ENCODE assay signal across 8 mouse cellular contexts in the genomic region with DNA sequence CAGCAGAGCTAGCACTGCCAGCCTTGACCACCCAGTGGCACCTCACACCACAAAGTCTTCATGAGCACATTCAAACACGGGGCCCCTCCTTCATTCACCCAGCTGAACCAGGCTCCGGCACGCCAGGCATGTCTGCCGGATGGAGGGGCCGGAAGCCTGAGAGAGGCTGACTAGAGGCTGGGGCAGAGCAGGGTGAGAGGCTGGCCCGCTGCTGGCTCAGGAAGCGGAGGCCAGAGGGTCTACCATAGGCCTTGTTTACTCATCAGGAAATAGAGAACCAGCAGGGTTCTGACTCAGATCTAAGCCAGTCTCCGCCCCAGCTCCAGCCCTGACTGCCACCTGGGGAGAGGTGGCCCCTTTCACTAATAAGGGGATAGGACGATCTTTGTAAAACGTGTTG. TPM values are rescaled to one million over a fixed set of nuclear protein-coding genes. Genes with fewer than 3 reads are reported as not detected.
DNase-seq lines count a peak whose midpoint lies in the region; ATAC-seq and TF ChIP-seq lines count a peak whose summit lies in the region.

No protein-coding gene starts in this region.

- H3K4me3 ChIP-seq in heart, embryonic 16.5 days (ENCODE audit: low read length), result peak overlapping the region; percentile 22
- peak overlapping the region; percentile 10; the same call in 1 of the 2 replicates for H3K4me3 ChIP-seq in kidney, postnatal 0 days (replicated peaks; ENCODE audit: low read depth, low read length)
- H3K4me3 ChIP-seq in stomach, embryonic 14.5 days (ENCODE audit: low read depth, low read length), result no peak overlapping the region

- peaks cover 30% of the 10 kb centered on the region for H3K4me1 ChIP-seq in heart, embryonic 16.5 days (ENCODE audit: control insufficient read depth, insufficient read depth, low read length)
- peaks cover 48% of the 10 kb centered on the region for H3K4me1 ChIP-seq in kidney, postnatal 0 days (replicated peaks; ENCODE audit: insufficient read depth, low read length)
- peaks cover 41% of the 10 kb centered on the region for H3K4me1 ChIP-seq in stomach, embryonic 14.5 days (ENCODE audit: control insufficient read depth, insufficient read depth, low read length)

- no peaks in the 10 kb centered on the region for H3K36me3 ChIP-seq in heart, embryonic 16.5 days (ENCODE audit: control insufficient read depth, insufficient read depth)
- H3K36me3 ChIP-seq in kidney, postnatal 0 days (ENCODE audit: insufficient read depth, low read length), result no peaks in the 10 kb centered on the region
- no peaks in the 10 kb centered on the region for H3K36me3 ChIP-seq in stomach, embryonic 14.5 days (ENCODE audit: control insufficient read depth, insufficient read depth, low read length)

- 25% methylated on average over 10 of the region's 10 CpGs for WGBS in heart, embryonic 16.5 days
- 31% methylated on average over 10 of the region's 10 CpGs for whole genome bisulfite sequencing in kidney, postnatal 0 days
- WGBS in stomach, embryonic 14.5 days, result 19% methylated on average over 10 of the region's 10 CpGs

- no peaks in the 10 kb centered on the region for H3K9me3 ChIP-seq in heart, embryonic 16.5 days (replicated peaks; ENCODE audit: control insufficient read depth, low read length)
- no peaks in the 10 kb centered on the region for H3K9me3 ChIP-seq in kidney, postnatal 0 days (replicated peaks; ENCODE audit: low read length)
- no peaks in the 10 kb centered on the region for H3K9me3 ChIP-seq in stomach, embryonic 14.5 days (ENCODE audit: control insufficient read depth, low read depth, low read length)

- peak; percentile 83 for ATAC-seq in common myeloid progenitor, adult 5-6 weeks (replicated peaks; ENCODE audit: low read depth, poor library complexity, severe bottlenecking)
- ATAC-seq in heart, embryonic 16.5 days (replicated peaks; ENCODE audit: extremely low read depth, insufficient read depth, low FRiP score), result 0 out of 2 replicates have a peak, but pooled peaks have one; percentile 15
- no peak for ATAC-seq in kidney, postnatal 0 days (replicated peaks; ENCODE audit: low FRiP score, low read depth)
- ATAC-seq in stomach, embryonic 14.5 days (ENCODE audit: insufficient number of reproducible peaks, insufficient read depth, low FRiP score, low read depth), result no peak; the same call in 1 of the 2 replicates

- H3K4me2 ChIP-seq in heart, embryonic 16.5 days (ENCODE audit: low read depth, low read length), result peak overlapping the region; percentile 50
- peak overlapping the region; percentile 41 for H3K4me2 ChIP-seq in kidney, postnatal 0 days (ENCODE audit: low read length)
- peak overlapping the region; percentile 37 for H3K4me2 ChIP-seq in stomach, embryonic 14.5 days (replicated peaks; ENCODE audit: low read depth, low read length)

- H3K9ac ChIP-seq in heart, embryonic 16.5 days (ENCODE audit: low read length), result peak overlapping the region; percentile 47
- 0 out of 2 replicates have a peak overlapping the region, but pooled peaks have one; percentile 15 for H3K9ac ChIP-seq in kidney, postnatal 0 days (ENCODE audit: low read depth, low read length)
- no peak overlapping the region for H3K9ac ChIP-seq in stomach, embryonic 14.5 days (replicated peaks; ENCODE audit: low read depth, low read length)

- peak overlapping the region; percentile 87 for H3K27ac ChIP-seq in heart, embryonic 16.5 days (ENCODE audit: low read length)
- peak overlapping the region; percentile 86 for H3K27ac ChIP-seq in kidney, postnatal 0 days
- H3K27ac ChIP-seq in stomach, embryonic 14.5 days (ENCODE audit: low read length), result peak overlapping the region; percentile 95

- DNase-seq in CD4-positive, CD25-positive, alpha-beta regulatory T cell, adult 2 months (ENCODE audit: low read depth, low spot score), result peak; percentile 83
- DNase-seq in kidney, postnatal 0 days (ENCODE audit: low spot score), result peak; percentile 72
- DNase-seq in lung, postnatal 36 days, result peak; percentile 76
- no peak for DNase-seq in cerebellum, postnatal 4 days (ENCODE audit: low spot score in 2 of 2)
- no peak for DNase-seq in cerebellum, postnatal 25 days

- TF ChIP-seq CTCF in kidney, postnatal 0 days (IDR thresholded peaks at IDR 0.05; ENCODE audit: low read depth), result no peak

- no peaks in the 10 kb centered on the region for H3K27me3 ChIP-seq in heart, embryonic 16.5 days (ENCODE audit: control insufficient read depth, insufficient read depth, low read length)
- no peaks in the 10 kb centered on the region for H3K27me3 ChIP-seq in kidney, postnatal 0 days (ENCODE audit: insufficient read depth, low read length)
- no peaks in the 10 kb centered on the region for H3K27me3 ChIP-seq in stomach, embryonic 14.5 days (ENCODE audit: control insufficient read depth, insufficient read depth, low read length)

RNA-seq across cellular contexts. Expression of gene Lrrc71, which starts 16.7 kb away (rescaled TPM):
- total RNA-seq in common myeloid progenitor, adult 5-6 weeks (2017), result 0.23 TPM in 1 of 2 replicates, not detected in the other
- 0.71 and 0.87 TPM in 2 replicates for polyA plus RNA-seq in heart, embryonic 16.5 days (2015; fragmentation: Nextera tagmentation; extraction: Ambion mirVana)
- polyA plus RNA-seq in kidney, postnatal 0 days (2015; fragmentation: Nextera tagmentation; extraction: Ambion mirVana), result 0.37 and 0.45 TPM in 2 replicates
- 0.69 and 1.2 TPM in 2 replicates for polyA plus RNA-seq in stomach, embryonic 14.5 days (2014; fragmentation: Nextera tagmentation; extraction: Ambion mirVana)

RNA-seq across cellular contexts. Expression of gene Ntrk1, which starts 29.9 kb away (rescaled TPM):
- total RNA-seq in common myeloid progenitor, adult 5-6 weeks (2017), result not detected in 2 replicates
- polyA plus RNA-seq in heart, embryonic 16.5 days (2015; fragmentation: Nextera tagmentation; extraction: Ambion mirVana), result 0.39 and 0.44 TPM in 2 replicates
- polyA plus RNA-seq in kidney, postnatal 0 days (2015; fragmentation: Nextera tagmentation; extraction: Ambion mirVana), result 2.1 and 2.3 TPM in 2 replicates
- 0.88 and 0.97 TPM in 2 replicates for polyA plus RNA-seq in stomach, embryonic 14.5 days (2014; fragmentation: Nextera tagmentation; extraction: Ambion mirVana)

RNA-seq across cellular contexts. Expression of gene Insrr, which starts 31.7 kb away (rescaled TPM):
- not detected in 2 replicates for total RNA-seq in common myeloid progenitor, adult 5-6 weeks (2017)
- polyA plus RNA-seq in heart, embryonic 16.5 days (2015; fragmentation: Nextera tagmentation; extraction: Ambion mirVana), result not detected in 2 replicates
- 1.9 and 2.3 TPM in 2 replicates for polyA plus RNA-seq in kidney, postnatal 0 days (2015; fragmentation: Nextera tagmentation; extraction: Ambion mirVana)
- 0.20 and 0.55 TPM in 2 replicates for polyA plus RNA-seq in stomach, embryonic 14.5 days (2014; fragmentation: Nextera tagmentation; extraction: Ambion mirVana)

RNA-seq across cellular contexts. Expression of gene Pear1, which starts 59.0 kb away (rescaled TPM):
- 6.8 and 9.6 TPM in 2 replicates for total RNA-seq in common myeloid progenitor, adult 5-6 weeks (2017)
- 19.4 and 21.5 TPM in 2 replicates for polyA plus RNA-seq in heart, embryonic 16.5 days (2015; fragmentation: Nextera tagmentation; extraction: Ambion mirVana)
- polyA plus RNA-seq in kidney, postnatal 0 days (2015; fragmentation: Nextera tagmentation; extraction: Ambion mirVana), result 31.6 and 35.4 TPM in 2 replicates
- polyA plus RNA-seq in stomach, embryonic 14.5 days (2014; fragmentation: Nextera tagmentation; extraction: Ambion mirVana), result 25.4 and 28.3 TPM in 2 replicates

Comparison
In these comparisons a context has a peak if more than half of its experiments do, and no peak if none do; other contexts are left out.
1. DNase-seq: peak in CD4-positive, CD25-positive, alpha-beta regulatory T cell, adult 2 months (single experiment), kidney, postnatal 0 days (single experiment) and lung, postnatal 36 days (single experiment); none in cerebellum, postnatal 4 days (0 of 2) and cerebellum, postnatal 25 days (0 of 2).
2. ATAC-seq: peak in common myeloid progenitor, adult 5-6 weeks (single experiment) and heart, embryonic 16.5 days (single experiment); none in kidney, postnatal 0 days (single experiment) and stomach, embryonic 14.5 days (single experiment).
3. Peak in every context shown above with its lines, with median percentiles within 50 percentile points of each other: H3K27ac ChIP-seq and H3K4me2 ChIP-seq.